Mouse (Mus musculus) adrenal gland, adult 10 weeks (tissue): ENCODE measurements around the gene Hax1. TPM values are rescaled to one million over a fixed set of nuclear protein-coding genes. Genes with fewer than 3 reads are reported as not detected.

ENCODE experiments used
- polyA plus RNA-seq: library from polyadenylated mRNA; stranded (reverse); fragments of 350-450 nt; fragmentation: Illumina TruSeq; extraction: RNeasy Lipid Tissue Mini Kit (QIAGEN cat#74804); gene quantifications from one replicate; pipeline ENCODE4 v1.2.3, GENCODE M21; 2014; ENCODE audit warnings: low read depth, low replicate concordance

Hax1 gene
- polyA plus RNA-seq = 93.4 TPM

GRCm38 (mm10) chr3:89998612-89999054 lies at the start of gene Hax1:
Hax1 (minus strand) TSS chr3:89998780.

GRCm38 (mm10) chr3:89963221-89963763 lies 35.3 kb downstream of the Hax1 start, which contains the start of gene Atp8b2:
Atp8b2 (minus strand) TSS chr3:89963508.

Other genes with a start within 250 kb of the Hax1 start
- 1.5 TPM for gene Chrnb2, start 234.1 kb downstream of the Hax1 start, polyA plus RNA-seq
- 80.7 TPM for gene Ube2q1, start 225.2 kb downstream of the Hax1 start, polyA plus RNA-seq
- gene She, start 167.4 kb downstream of the Hax1 start, polyA plus RNA-seq = 11.1 TPM
- gene Il6ra, start 85.6 kb downstream of the Hax1 start, polyA plus RNA-seq = 3.1 TPM
- gene Atp8b2, start 35.3 kb downstream of the Hax1 start, polyA plus RNA-seq = 18.3 TPM
- gene 4933434E20Rik, start 52.9 kb upstream of the Hax1 start, polyA plus RNA-seq = 123 TPM
- 111 TPM for gene Ubap2l, start 53.8 kb upstream of the Hax1 start, polyA plus RNA-seq
- gene Tpm3, start 73.9 kb upstream of the Hax1 start, polyA plus RNA-seq = 243 TPM
- 0.87 TPM for gene Nup210l, start 105.4 kb upstream of the Hax1 start, polyA plus RNA-seq
- gene Rps27, start 214.9 kb upstream of the Hax1 start, polyA plus RNA-seq = 1,166 TPM
- 12.6 TPM for gene Rab13, start 214.9 kb upstream of the Hax1 start, polyA plus RNA-seq
- 140 TPM for gene Jtb, start 232.8 kb upstream of the Hax1 start, polyA plus RNA-seq
- 0.70 TPM for gene Creb3l4, start 244.7 kb upstream of the Hax1 start, polyA plus RNA-seq
- gene Slc39a1, start 249.4 kb upstream of the Hax1 start, polyA plus RNA-seq = 118 TPM